Mouse (Mus musculus) brain, embryonic 14.5 days (tissue): Measurements from ENCODE around the gene Samd1. TPM values are rescaled to one million over a fixed set of nuclear protein-coding genes. Genes with fewer than 3 reads are reported as not detected.
A peak's percentile ranks its signal among the peaks of the same experiment; 100 is the strongest.

Experiments
- DNase-seq: peaks from one replicate; pipeline ENCODE4 v3.0.0-alpha.2; 2011; ENCODE audit warnings: low read depth
- CTCF ChIP-seq: fragments of 200-500 bp; IDR thresholded peaks from 2 replicates; pipeline ENCODE4 v1.5.1; 2012; ENCODE audit warnings: inconsistent platforms, mild to moderate bottlenecking, moderate library complexity, borderline replicate concordance; ENCODE audit not compliant: insufficient read depth, insufficient read length; ENCODE audit errors: extremely low read depth
- POLR2A ChIP-seq: fragments of 200-500 bp; IDR thresholded peaks from 2 replicates; pipeline ENCODE4 v1.6.1; 2012; ENCODE audit warnings: mild to moderate bottlenecking, inconsistent platforms, borderline replicate concordance; ENCODE audit not compliant: poor library complexity, insufficient read depth, insufficient read length, severe bottlenecking; ENCODE audit errors: extremely low read depth
- polyA plus RNA-seq: library from polyadenylated mRNA; depleted of rRNA; stranded (reverse); fragments of >200 nt; gene quantifications from 2 replicates; pipeline ENCODE4 v1.2.3, GENCODE M21; 2012

Samd1 gene
- polyA plus RNA-seq, 1 experiment = 87.5 TPM

GRCm38 (mm10) chr8:83992488-83992887 is 5.0 kb upstream of the Samd1 start:
- no peak for TF ChIP-seq CTCF
- no peak for TF ChIP-seq POLR2A
- DNase-seq = no peak

GRCm38 (mm10) chr8:83994030-83994429 is 3.4 kb upstream of the Samd1 start:
- TF ChIP-seq CTCF (no peak), POLR2A (no peak)
- no peak for DNase-seq

- TF ChIP-seq POLR2A = no peak
- no peak for TF ChIP-seq CTCF
- peak; percentile 14 for DNase-seq
Measured at GRCm38 (mm10) chr8:83995973-83996372, 1.5 kb upstream of the Samd1 start.

GRCm38 (mm10) chr8:83996567-83997505 is 636 bp upstream of the Samd1 start:
- peak; percentile 94 for DNase-seq
- TF ChIP-seq CTCF (no peak), POLR2A (peak; percentile 37; the same call in 1 of the 2 replicates)

- peak; percentile 88 for DNase-seq
- TF ChIP-seq POLR2A = no peak
- peak; percentile 63; the same call in 1 of the 2 replicates for TF ChIP-seq CTCF
Measured at GRCm38 (mm10) chr8:83998231-83999056, 972 bp downstream of the Samd1 start.

- no peak for DNase-seq
- no peak for TF ChIP-seq CTCF
- no peak for TF ChIP-seq POLR2A
Measured at GRCm38 (mm10) chr8:83999057-83999705, 1.7 kb downstream of the Samd1 start.

- no peak for DNase-seq
- TF ChIP-seq CTCF = no peak
- no peak for TF ChIP-seq POLR2A
Measured at GRCm38 (mm10) chr8:83999825-84000224, 2.4 kb downstream of the Samd1 start.

GRCm38 (mm10) chr8:84001281-84002000 is 4.0 kb downstream of the Samd1 start, which contains the start of gene 1700067K01Rik:
1700067K01Rik (plus strand) TSS chr8:84001502.
- DNase-seq = no peak
- TF ChIP-seq CTCF (no peak), POLR2A (no peak)

- TF ChIP-seq CTCF (no peak), POLR2A (no peak)
- no peak for DNase-seq
Measured at GRCm38 (mm10) chr8:84002957-84003611, 5.6 kb downstream of the Samd1 start.

- TF ChIP-seq CTCF = no peak
- no peak for TF ChIP-seq POLR2A
- DNase-seq = no peak
Measured at GRCm38 (mm10) chr8:84003612-84004246, 6.3 kb downstream of the Samd1 start.
